Mouse (Mus musculus): ENCODE measurements around the gene Fgfr2.

The Fgfr2 gene

DNA sequence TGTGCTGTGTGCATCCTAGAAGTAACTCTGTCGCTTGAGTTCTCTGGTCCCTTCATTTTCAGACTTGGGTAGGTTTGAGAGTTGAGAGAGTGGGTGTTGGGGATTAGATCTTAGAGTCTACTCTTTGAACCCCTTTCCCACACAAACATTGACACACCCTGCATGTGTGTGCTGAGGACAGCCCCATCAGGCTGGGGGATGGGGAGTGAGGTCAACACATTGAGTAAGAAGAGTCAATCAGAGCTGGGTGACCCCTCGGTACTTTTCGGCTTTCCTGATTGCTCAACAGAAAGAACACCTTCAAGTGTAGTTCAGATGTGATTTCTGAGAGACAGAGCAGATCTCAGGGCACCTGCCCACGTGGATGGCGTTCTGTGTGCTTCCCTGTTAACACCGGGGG is 2406.2 kb downstream of the Fgfr2 start:
- no peak for TF ChIP-seq GATA4 (IDR thresholded peaks at IDR 0.05; ENCODE audit: insufficient replicate concordance, low read length)

DNA sequence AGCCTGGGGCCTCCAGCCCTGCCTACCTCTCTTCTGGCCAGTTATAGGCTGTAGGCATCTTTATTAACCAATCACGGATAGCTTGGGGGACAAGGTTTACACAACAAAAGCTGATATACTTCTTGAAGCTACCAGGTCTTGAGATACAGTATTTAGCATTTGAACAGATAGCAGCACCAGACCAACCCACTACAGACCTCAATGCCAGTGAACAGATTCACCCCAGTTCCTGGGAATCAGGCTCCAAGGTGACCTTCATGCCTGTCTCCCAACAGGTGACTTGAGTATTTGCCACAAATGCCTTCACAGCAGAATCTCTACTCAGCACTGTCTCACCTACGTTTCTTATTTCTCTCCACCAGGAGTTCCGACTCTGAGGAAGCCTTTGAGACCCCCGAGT is 2406.8 kb downstream of the Fgfr2 start:
- no peak for TF ChIP-seq GATA4 (IDR thresholded peaks at IDR 0.05; ENCODE audit: insufficient replicate concordance, low read length)

DNA sequence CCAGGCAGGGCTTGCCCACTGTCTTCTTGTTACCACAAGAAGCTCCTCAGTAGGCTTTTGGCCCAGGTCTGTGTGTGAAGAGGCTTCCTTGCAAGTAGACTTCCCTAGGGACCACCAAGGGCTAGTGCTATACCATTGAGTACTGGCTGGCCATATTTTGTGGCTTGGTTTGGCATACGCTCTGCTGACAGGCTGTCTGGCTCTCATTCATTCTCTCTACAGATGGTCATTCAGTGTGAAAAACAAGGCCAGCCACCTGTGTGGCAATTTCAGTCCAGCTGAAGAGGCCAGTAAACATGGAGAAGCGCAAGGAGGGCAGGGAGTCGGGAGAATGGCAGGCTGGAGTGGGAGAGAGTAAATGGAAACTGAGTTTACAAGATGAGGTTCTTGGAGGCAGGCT is 2407.7 kb downstream of the Fgfr2 start:
- TF ChIP-seq GATA4 (IDR thresholded peaks at IDR 0.05; ENCODE audit: insufficient replicate concordance, low read length), result no peak

GRCm38 (mm10) chr7:130713319-130713718 is 2409.8 kb downstream of the Fgfr2 start:
- TF ChIP-seq GATA4 (IDR thresholded peaks at IDR 0.05; ENCODE audit: insufficient replicate concordance, low read length), result no peak

DNA sequence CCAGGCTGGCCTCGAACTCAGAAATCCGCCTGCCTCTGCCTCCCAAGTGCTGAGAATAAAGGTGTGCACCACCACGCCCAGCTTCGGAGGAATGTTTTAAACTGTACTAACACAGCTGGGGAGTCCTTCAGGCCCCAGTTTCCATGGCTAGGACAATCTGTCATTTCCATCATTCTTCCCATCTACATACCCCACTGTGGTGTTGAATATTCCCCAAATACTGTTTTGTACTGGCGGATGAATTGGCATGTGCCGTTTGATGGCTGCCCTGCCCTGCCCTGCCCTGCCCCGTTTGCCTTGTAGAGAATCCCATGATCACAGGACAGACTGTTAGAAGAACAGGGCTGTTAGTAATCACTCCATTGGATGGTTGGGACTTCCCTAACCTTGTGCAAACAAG is 2411.3 kb downstream of the Fgfr2 start:
- no peak for TF ChIP-seq GATA4 (IDR thresholded peaks at IDR 0.05; ENCODE audit: insufficient replicate concordance, low read length)

DNA sequence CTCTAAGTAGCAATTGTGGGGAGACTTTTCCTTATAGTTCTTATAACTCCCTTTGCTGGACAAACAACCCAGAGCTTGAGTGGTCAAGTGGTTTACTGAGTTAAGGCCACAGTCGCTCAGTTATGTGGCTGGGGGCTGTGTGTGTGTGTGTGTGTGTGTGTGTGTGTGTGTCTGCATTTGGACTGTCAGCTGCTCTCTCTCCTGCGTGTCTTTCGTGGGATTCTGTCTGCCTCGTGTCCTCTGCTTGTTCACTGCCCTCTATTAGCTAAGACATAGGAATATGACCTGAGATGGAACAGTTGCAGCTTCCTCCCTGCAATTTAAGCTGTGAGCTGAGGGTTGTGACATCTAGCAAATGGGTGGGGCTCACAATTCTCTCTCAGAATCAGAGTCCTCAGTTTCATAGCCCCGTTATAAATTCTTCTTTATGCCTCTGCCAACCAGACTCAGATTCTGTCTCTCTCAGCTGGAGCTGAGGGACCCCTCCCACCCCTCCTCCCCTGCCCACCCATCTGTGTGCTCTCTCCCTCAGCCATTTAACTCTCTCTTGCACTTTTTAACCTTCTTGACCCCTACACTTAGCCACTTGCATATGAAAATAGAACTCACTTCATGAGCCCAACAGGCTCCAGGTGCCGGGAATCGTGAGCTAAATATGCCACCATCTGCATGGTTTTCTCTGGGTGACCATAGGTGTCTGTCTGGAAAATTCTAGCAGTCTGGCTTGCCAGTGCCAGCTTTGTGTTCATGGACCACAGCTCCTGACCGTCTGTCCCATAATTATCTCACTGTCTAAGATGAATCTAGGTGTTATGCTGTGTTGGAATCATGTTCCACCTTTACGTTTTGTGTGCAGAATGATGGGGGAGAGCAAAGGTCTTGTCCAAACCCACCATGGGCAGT is 2413.5 kb downstream of the Fgfr2 start:
- TF ChIP-seq GATA4 (IDR thresholded peaks at IDR 0.05; ENCODE audit: insufficient replicate concordance, low read length), result no peak

- no peak for TF ChIP-seq GATA4 (IDR thresholded peaks at IDR 0.05; ENCODE audit: insufficient replicate concordance, low read length)
Observed at GRCm38 (mm10) chr7:130708940-130709339, 2414.2 kb downstream of the Fgfr2 start.

DNA sequence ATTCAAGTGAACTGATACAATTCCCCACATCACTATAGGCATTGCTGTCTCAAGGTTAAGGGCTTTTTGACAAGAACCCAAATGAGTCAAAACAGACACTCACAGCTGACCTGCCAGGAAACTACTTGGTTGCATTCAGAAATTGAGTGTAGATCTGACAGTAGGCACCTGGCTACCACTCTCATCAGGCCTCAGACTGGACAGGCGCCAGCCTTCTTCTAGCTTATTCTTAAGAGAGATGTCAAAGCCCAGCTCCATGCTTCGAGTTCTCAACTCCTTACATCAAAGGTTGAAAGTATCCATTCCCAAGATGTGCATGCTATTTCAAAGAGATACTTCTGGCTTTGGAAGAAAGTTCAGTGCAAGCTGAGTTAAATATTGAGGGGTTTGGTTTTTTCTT is 2417.9 kb downstream of the Fgfr2 start:
- no peak for TF ChIP-seq GATA4 (IDR thresholded peaks at IDR 0.05; ENCODE audit: insufficient replicate concordance, low read length)

DNA sequence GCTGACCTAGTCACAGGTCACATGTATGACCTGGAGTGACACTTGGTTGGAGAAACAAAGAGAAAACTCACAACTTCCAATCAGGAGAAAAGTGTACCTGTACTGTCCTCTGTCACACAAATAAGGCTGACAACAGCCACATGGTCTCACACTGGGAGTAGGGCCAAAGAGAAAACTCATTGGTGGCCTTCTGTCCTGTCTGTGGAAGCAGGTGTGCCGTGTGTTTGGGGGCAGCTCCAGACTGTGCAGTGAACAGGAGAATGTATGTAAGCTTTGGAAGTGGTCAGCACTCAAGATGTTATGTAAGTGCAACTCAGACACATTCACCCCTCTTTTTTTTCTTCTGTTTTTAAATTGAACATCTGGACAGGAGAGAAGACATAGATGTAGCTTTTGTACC is 2421.8 kb downstream of the Fgfr2 start:
- no peak for TF ChIP-seq GATA4 (IDR thresholded peaks at IDR 0.05; ENCODE audit: insufficient replicate concordance, low read length)

DNA sequence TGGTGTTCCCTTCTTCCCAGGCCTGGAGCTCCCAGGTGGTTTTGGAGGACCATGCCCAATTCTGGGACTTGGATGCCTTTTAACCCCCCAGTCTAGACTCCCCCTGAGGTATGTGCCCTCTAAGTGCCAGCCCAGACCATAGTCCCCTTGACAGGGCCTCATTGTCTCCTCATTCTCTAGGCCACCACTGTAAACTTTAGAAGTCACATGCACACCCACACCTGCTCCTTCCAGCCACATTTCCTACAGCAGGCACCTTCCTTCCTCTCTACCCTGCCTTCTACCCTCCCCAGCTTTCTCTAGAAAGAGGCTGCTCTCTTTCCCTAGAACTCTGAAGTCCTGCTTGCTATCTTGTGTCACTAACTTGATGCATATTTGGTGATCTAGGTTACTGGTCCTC is 2424.7 kb downstream of the Fgfr2 start:
- no peak for TF ChIP-seq GATA4 (IDR thresholded peaks at IDR 0.05; ENCODE audit: insufficient replicate concordance, low read length)

DNA sequence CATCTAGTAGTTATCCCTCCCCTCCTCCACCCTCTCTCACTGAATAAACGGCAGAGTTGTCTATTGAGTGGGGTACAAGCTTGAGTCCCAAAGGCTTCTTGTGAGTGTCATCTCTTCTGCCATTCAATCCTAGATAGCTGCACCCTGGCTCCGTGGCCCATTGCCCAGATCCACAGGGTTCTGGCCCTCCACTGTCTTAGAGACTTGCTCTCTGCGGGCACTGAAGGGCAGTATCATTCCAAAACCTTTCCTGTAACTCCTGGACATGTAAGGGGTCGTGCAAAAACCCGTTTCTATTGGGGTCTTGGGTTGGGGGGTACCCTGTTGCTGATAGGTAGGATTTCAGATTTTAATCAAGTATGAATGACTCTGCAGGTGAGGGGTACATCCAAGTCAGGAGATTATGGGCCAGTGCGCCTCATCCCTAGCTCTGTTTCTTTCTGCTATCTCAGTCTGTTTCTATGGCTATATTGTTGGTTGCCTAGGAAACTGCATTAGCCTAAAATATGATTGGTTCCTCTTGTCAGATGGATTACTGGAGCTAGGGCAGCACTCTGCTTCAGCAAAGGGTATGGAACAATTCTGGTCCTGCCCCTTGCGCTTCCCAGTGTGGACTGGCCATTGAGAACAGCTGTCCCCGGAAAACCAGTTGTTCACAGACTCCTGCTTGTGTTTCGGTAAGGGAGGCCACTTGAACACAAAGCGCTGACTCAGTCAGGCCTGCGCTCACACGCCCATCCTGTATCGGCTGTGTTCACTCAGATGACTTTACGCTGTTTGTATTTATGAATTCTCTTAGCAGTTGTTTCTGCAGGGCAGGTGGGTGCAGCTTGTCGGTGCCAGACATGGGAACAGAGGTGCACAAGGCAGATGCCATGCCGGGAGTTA is 2426.6 kb downstream of the Fgfr2 start:
- TF ChIP-seq GATA4 (IDR thresholded peaks at IDR 0.05; ENCODE audit: insufficient replicate concordance, low read length), result no peak

DNA sequence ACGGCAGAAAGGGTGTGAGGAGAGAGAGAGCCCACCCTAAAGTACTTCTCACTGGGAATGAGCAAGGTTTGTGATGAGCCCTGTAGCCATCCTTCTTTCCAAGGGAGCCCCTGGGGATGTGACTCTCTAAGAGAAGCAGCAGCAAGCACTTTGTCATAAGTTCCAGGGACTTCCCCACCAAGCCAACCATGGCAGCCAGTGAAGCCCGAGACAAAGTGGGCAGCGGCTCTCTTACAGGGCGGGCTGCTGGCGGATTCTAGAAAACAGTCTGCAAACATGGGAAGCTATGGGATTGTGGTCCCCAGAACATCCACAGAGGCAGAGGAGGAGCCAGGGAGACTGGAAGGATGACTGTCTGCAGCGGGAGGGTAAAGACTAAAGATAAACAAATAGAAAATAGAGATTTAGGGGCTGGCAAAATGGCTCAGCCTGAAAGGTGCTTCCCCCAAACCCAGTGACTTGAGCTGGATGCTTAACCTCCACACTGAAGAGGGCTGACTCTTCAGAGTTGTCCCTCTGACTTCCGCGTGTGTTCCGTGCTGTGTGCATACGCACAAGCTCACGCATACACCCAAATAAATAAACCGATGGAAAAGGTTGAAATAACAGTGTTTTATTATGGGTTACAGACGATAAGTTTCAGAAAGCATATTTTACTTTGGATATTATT is 2427.3 kb downstream of the Fgfr2 start:
- no peak for TF ChIP-seq GATA4 (IDR thresholded peaks at IDR 0.05; ENCODE audit: insufficient replicate concordance, low read length)

GRCm38 (mm10) chr7:130693800-130694193 is 2429.4 kb downstream of the Fgfr2 start:
- TF ChIP-seq GATA4 (IDR thresholded peaks at IDR 0.05; ENCODE audit: insufficient replicate concordance, low read length), result no peak

- no peak for TF ChIP-seq GATA4 (IDR thresholded peaks at IDR 0.05; ENCODE audit: insufficient replicate concordance, low read length)
Observed at GRCm38 (mm10) chr7:130692943-130693799, 2430.0 kb downstream of the Fgfr2 start.
